Mouse (Mus musculus) liver (tissue): ENCODE results near the gene Fgl2.

Source experiments
- DNase-seq: peaks from one replicate; pipeline ENCODE4 v3.0.0-alpha.2; 2020; ENCODE audit warnings: mixed read lengths

The Fgl2 gene

GRCm38 (mm10) chr5:21384252-21384960 is 12.0 kb downstream of the Fgl2 start:
- no peak for DNase-seq

- DNase-seq = no peak
These were observed 12.5 kb downstream of the Fgl2 start for GRCm38 (mm10) chr5:21384976-21385375.

- DNase-seq = no peak
These were observed 14.0 kb downstream of the Fgl2 start for GRCm38 (mm10) chr5:21386432-21386831.

- DNase-seq = no peak
These were observed 14.9 kb downstream of the Fgl2 start for GRCm38 (mm10) chr5:21387340-21387739.

- no peak for DNase-seq
These were observed 16.4 kb downstream of the Fgl2 start for GRCm38 (mm10) chr5:21388855-21389254.

- no peak for DNase-seq
These were observed 19.4 kb downstream of the Fgl2 start for GRCm38 (mm10) chr5:21391616-21392384.

DNA sequence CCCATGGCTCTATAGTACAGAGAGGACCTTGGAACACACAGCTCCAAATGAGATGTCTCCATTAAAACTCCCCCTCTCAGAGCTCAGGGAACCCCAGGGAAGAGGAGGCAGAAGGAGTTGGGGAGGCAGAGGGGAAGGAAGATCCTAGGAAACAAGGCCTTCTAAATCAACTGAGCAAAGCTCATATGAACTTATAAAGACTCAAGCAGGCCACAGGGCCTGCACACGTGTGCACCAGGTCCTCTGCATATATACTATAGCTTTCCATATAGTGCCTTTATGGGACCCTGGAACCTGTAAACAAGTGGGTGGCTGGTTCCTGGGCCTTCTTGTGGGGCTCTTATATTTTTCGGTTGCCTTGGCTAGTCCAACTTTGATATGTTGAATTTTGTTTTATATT is 22.1 kb downstream of the Fgl2 start:
- DNase-seq = no peak

DNA sequence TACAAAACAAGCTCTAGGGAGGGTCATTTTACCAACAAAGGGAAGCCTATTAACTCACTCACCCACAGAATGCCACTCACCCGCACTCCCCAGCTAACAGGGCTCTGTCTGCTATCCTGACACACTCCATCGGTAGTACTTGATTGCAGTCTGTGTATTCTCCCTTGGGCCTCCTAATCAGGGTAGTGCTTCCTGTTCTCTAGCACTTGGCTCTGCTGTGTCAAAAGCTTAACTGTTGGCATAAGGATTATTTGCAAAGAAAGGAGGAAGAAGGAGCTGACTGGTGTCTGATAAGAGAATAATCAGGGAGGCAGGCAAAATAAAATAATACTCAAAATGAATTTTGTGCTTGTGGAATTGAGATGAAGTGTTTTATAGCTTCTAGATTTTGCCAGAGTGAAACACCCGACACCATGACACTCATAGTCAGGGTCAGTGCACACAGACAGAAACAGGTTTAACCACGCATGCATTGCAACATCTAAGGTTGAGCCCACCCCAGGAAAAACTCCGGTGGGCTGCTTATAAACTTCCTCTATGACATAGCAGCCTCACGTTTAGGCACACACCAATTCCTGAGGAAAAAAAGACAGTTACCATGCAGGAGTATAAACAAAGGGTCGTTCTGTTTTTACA is 22.9 kb downstream of the Fgl2 start:
- no peak for DNase-seq

DNA sequence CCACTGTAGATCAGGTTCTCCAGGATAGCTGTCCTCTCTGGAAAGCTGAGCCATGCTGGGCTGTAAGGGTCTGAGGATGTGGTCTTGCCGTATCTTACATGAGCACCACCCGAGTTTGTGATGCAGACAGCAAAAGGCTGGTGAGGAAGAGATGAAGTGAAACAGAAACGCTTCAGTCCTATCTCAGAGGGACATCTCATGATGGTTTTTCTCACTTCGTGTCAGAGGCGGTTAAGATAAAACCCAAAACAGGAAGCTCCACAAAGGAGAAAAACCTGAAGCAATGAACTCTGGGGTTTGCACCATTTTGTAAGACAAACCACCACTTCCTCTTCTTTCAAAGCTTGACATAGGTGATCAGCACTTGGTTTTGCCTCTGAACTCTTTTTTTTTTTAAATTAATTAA is 38.8 kb downstream of the Fgl2 start:
- peak; percentile 8 for DNase-seq

GRCm38 (mm10) chr5:21412056-21412455 is 39.6 kb downstream of the Fgl2 start:
- no peak for DNase-seq

DNA sequence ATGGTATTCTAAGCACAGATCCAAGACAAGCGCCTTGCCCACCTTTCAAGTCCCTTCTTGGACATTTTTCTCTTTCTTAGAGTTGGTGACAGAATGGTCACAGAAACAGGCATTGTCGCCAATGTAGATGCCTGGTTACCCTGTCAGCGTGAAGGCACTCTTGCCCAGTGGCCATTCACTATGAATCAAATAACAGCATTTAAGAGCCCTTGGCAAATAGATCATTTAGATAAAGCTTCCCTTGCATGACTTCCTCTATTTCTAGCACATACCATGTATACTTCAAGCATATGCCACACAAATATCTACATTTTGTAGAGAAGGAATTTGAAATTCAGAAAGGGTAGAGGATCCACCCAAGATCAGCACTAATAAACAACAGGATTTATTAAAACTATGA is 40.9 kb downstream of the Fgl2 start:
- no peak for DNase-seq

DNA sequence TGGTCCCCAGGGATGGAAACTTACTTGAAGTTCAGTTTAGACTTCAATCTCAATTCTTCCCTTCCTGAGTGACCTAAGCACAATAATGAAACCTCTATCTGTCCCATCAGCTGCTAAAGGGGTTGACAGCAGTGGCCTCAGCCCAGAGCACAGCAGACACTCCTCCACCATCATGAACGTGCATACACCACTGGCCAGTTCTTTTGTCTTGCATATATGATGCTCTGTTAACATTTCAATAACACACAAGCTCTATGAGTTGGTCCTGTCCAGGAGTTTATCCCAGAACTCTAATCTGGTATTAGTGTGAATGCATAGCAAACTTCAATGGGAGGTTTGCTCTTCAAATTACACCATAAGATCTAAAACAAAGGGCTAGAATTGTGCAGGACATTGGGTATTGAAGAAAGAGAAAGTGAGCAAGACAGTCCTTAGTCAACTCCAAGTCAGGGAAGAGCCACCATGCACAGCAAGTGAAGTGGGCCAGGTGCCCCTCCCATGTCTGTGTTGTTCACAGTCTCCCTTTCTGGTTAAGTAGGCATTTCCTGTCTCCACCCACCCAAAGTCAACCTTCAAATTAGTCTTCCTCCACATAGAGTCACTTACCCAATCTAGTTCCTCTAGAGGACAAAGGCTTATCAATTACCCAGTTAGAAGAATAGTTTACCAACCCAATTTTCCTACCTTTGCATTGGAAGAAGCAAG is 41.8 kb downstream of the Fgl2 start:
- no peak for DNase-seq

DNA sequence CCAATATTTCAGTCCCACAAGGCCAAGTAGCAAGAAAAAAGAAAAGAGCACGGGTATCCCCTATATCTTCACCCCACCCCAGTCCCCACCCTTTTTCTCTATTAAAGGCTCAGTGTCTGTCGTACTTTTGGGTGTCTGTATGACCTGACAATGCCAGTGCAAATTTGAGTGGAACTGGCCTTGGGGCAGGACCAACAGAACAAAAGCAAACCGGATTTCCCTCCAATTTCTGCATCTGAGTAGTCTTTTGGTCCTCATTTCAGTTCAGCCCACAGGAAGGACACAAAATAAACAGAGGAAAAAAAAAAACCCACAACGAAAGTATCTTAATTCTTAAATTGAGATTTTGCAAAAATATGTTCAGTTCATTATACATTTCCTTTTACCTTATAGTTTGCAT is 46.2 kb downstream of the Fgl2 start:
- no peak for DNase-seq

DNA sequence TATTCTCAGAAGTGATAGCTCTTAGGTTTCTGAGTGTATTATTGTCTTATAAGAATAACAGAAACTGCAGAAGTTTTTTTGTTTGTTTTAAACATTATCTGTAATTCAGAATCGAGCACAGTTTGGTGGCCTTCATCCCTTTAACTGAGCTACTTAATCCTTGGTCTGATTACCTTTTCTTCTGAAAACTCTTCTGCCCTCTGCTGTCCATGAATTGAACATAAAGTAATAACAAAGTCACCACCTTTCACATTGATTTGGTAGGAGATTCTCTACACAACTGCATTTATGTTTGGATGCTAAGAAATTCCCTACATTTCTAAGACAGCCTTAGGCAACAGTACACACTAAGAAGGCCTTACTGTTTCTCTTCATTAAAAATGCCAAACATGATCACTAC is 48.2 kb downstream of the Fgl2 start:
- DNase-seq = no peak

DNA sequence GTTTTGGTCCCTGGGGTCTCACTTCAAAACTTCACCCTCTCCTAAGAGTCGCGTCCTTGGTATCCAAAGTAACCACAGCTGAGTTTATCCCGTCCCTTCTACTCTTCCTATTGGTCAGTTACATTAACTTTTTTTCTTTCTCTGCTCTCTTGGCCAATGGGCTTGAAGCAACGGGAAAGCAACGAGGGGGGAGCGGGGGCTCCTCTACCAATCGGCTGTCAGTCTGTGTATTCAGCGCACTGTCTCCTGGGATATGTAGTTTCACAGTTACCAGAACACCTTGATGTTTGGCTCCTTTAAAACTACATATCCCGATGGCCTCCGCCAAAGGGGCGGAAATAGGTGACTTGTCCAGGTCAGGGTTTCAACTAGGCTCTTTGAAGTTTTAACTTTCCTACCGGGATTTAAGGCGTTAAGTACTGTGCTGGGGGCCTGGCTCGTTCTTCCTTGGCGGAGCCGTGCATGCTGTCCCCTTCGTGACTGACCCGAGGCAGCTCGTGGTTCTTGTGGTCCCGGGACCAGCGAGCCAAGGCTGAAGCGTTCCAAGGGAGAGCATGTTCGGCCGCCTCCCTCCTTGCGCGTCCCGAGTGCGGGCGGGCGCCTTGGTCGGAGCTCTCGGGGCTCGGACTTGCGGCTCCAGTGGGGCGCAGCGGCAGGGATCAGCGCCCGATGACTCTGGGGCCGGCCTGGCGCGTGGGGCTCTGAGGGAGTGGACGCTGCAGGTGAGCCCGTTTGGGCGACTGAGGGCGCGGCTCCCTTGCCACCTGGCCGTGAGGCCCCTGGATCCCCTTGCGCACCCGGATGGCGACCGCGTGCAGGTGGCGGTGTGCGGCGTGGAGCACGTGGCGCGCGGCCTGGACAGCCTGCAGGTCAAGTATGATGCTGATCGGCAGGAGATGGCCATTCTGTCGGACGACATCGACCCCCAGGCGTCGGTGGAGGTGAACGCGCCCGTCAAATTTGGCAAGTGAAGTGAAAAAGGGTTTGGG is 52.5 kb downstream of the Fgl2 start, which contains the start of the genes Ccdc146 and Fam185a:
TSS of gene Ccdc146 (minus strand) at position 64 of the 989 bp plus-strand sequence.
TSS of gene Fam185a (plus strand) at position 345 of the 989 bp plus-strand sequence.
- DNase-seq = peak; percentile 91

DNA sequence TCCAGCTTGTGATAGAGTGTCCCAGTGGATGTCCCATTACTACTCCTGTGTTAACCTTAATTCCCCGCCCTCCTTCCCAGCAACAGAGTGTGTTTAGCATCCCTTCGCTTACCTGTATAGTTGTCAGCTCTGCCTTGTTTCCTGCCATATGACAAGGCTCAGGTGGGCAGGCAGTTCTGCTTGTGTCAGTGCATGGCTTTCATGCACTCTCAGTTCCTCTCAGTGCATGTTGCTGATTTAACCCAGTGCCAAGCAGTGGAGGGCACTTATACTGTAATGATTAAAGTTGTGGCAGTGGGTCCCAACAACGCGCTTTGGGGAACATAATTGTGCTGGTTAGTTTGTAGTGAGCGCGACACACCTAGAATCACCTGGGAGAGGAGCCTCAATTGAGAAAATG is 54.2 kb downstream of the Fgl2 start:
- DNase-seq = no peak
